Mouse (Mus musculus) stomach, embryonic 14.5 days (tissue): Measurements from ENCODE around the gene Ipo4. TPM values are rescaled to one million over a fixed set of nuclear protein-coding genes. Genes with fewer than 3 reads are reported as not detected.

Experiments used
- ATAC-seq: fragments of 200-750 bp; cut with Nextera tagmentation; 2 replicates; pipeline ENCODE4 v1.8.0; 2017; ENCODE audit warnings: low read depth, moderate TSS enrichment; ENCODE audit not compliant: insufficient number of reproducible peaks, insufficient read depth, low FRiP score
- H3K27ac ChIP-seq: fragments of 300-500 bp; sonication (generic); 2 replicates; pipeline ENCODE4 v1.5.1; 2014; ENCODE audit warnings: mild to moderate bottlenecking, low read length, moderate library complexity, mixed read lengths
- H3K27me3 ChIP-seq: fragments of 300-500 bp; sonication (generic); 2 replicates; pipeline ENCODE4 v1.6.1; 2014; ENCODE audit warnings: low read length, control low read depth, mixed read lengths; ENCODE audit not compliant: control insufficient read depth, insufficient read depth
- H3K36me3 ChIP-seq: fragments of 300-500 bp; sonication (generic); 2 replicates; pipeline ENCODE4 v1.6.1; 2014; ENCODE audit warnings: mild to moderate bottlenecking, control low read depth, low read length, moderate library complexity, mixed read lengths; ENCODE audit not compliant: control insufficient read depth, insufficient read depth
- H3K4me1 ChIP-seq: fragments of 300-500 bp; sonication (generic); 2 replicates; pipeline ENCODE4 v1.6.1; 2014; ENCODE audit warnings: low read length, control low read depth, mixed read lengths; ENCODE audit not compliant: control insufficient read depth, insufficient read depth
- H3K4me2 ChIP-seq: fragments of 300-500 bp; sonication (generic); replicated peaks from 2 replicates; pipeline ENCODE4 v1.6.1; 2014; ENCODE audit warnings: low read depth, low read length, control low read depth
- H3K4me3 ChIP-seq: fragments of 300-500 bp; sonication (generic); 2 replicates; pipeline ENCODE4 v1.5.1; 2014; ENCODE audit warnings: low read depth, low read length, control low read depth
- H3K9ac ChIP-seq: fragments of 300-500 bp; sonication (generic); replicated peaks from 2 replicates; pipeline ENCODE4 v1.6.1; 2014; ENCODE audit warnings: low read depth, mild to moderate bottlenecking, control low read depth, low read length, moderate library complexity, mixed read lengths
- H3K9me3 ChIP-seq: fragments of 300-500 bp; sonication (generic); 2 replicates; pipeline ENCODE4 v1.6.1; 2016; ENCODE audit warnings: low read depth, low read length, control low read depth; ENCODE audit not compliant: control insufficient read depth
- WGBS: fragments of 180-500 bp; shearing (Covaris S2); extraction: QIAGEN DNeasy Blood & Tissue Kit; methylation state at CpG from one replicate; pipeline ENCODE4 v1.1.7; 2014; 5-methylcytosine and 5-hydroxymethylcytosine counted together
- polyA plus RNA-seq: library from polyadenylated mRNA; unstranded; fragments of >200 nt; fragmentation: Nextera tagmentation; extraction: Ambion mirVana; gene quantifications from 2 replicates; pipeline ENCODE4 v1.2.1, GENCODE M21; 2014

The Ipo4 gene
- polyA plus RNA-seq, 1 experiment from 2014 or later: 93.6 TPM

- Histone ChIP-seq H3K4me3 (peak overlapping the region; percentile 86), H3K9ac (peak overlapping the region; percentile 52), H3K27ac (peak overlapping the region; percentile 64; the same call in 1 of the 2 replicates), H3K36me3 (peaks cover 8% of the 10 kb centered on the region; the same call in 1 of the 2 replicates), H3K4me1 (peaks cover 18% of the 10 kb centered on the region), H3K27me3 (no peaks in the 10 kb centered on the region), H3K4me2 (peak overlapping the region; percentile 96), H3K9me3 (no peaks in the 10 kb centered on the region)
- ATAC-seq: no peak
- 78% methylated on average over 11 of the region's 11 CpGs for WGBS
These were observed 45.8 kb downstream of the Ipo4 start for GRCm38 (mm10) chr14:55589771-55590448.

- no peak overlapping the region for H3K9ac ChIP-seq
- no peak overlapping the region for H3K4me2 ChIP-seq
- WGBS: 93% methylated on average over 5 of the region's 5 CpGs
- no peaks in the 10 kb centered on the region for H3K27me3 ChIP-seq
- peaks cover 5% of the 10 kb centered on the region; the same call in 1 of the 2 replicates for H3K36me3 ChIP-seq
- H3K4me1 ChIP-seq: peaks cover 18% of the 10 kb centered on the region
- no peak overlapping the region for H3K27ac ChIP-seq
- no peak overlapping the region for H3K4me3 ChIP-seq
- no peaks in the 10 kb centered on the region for H3K9me3 ChIP-seq
- no peak for ATAC-seq
These were observed 46.5 kb downstream of the Ipo4 start for GRCm38 (mm10) chr14:55589271-55589670.

- 84% methylated on average over 2 of the region's 2 CpGs for WGBS
- Histone ChIP-seq H3K4me3 (no peak overlapping the region), H3K4me1 (0 out of 2 replicates have a peak, but pooled peaks cover 5% of the 10 kb centered on the region), H3K4me2 (no peak overlapping the region), H3K27me3 (no peaks in the 10 kb centered on the region), H3K9me3 (no peaks in the 10 kb centered on the region), H3K9ac (no peak overlapping the region), H3K36me3 (no peaks in the 10 kb centered on the region), H3K27ac (no peak overlapping the region)
- ATAC-seq: no peak
These were observed 49.6 kb downstream of the Ipo4 start for GRCm38 (mm10) chr14:55586149-55586548.

- ATAC-seq: no peak
- WGBS: 48% methylated on average over 6 of the region's 6 CpGs
- Histone ChIP-seq H3K4me1 (0 out of 2 replicates have a peak, but pooled peaks cover 5% of the 10 kb centered on the region), H3K9me3 (no peaks in the 10 kb centered on the region), H3K4me3 (peak overlapping the region; percentile 44), H3K9ac (no peak overlapping the region), H3K27me3 (no peaks in the 10 kb centered on the region), H3K4me2 (peak overlapping the region; percentile 62), H3K36me3 (peaks cover 6% of the 10 kb centered on the region; the same call in 1 of the 2 replicates), H3K27ac (0 out of 2 replicates have a peak overlapping the region, but pooled peaks have one; percentile 2)
These were observed 50.2 kb downstream of the Ipo4 start for GRCm38 (mm10) chr14:55585566-55585960.

GRCm38 (mm10) chr14:55584702-55585565, 50.8 kb downstream of the Ipo4 start, which contains the start of gene Emc9:
Gene Emc9, minus strand, starts transcription at chr14:55585302.
- Histone ChIP-seq H3K9ac (peak within 1 kb of the TSS; percentile 15; the same call in 1 of the 2 replicates), H3K4me2 (peak within 1 kb of the TSS; percentile 62), H3K27me3 (no peaks in the 10 kb centered on the region), H3K27ac (peak within 1 kb of the TSS; percentile 48; the same call in 1 of the 2 replicates), H3K9me3 (no peaks in the 10 kb centered on the region), H3K4me1 (0 out of 2 replicates have a peak, but pooled peaks cover 1% of the 10 kb centered on the region), H3K4me3 (peak within 1 kb of the TSS; percentile 44), H3K36me3 (peaks cover 6% of the 10 kb centered on the region; the same call in 1 of the 2 replicates)
- peak; percentile 86 for ATAC-seq
- 3% methylated on average over 43 of the region's 43 CpGs for WGBS

GRCm38 (mm10) chr14:55584303-55584701, 51.5 kb downstream of the Ipo4 start:
- peaks cover 6% of the 10 kb centered on the region; the same call in 1 of the 2 replicates for H3K36me3 ChIP-seq
- WGBS: 39% methylated on average over 5 of the region's 5 CpGs
- H3K4me3 ChIP-seq: peak overlapping the region; percentile 44; the same call in 1 of the 2 replicates
- H3K9me3 ChIP-seq: no peaks in the 10 kb centered on the region
- H3K4me1 ChIP-seq: no peaks in the 10 kb centered on the region
- 0 out of 2 replicates have a peak overlapping the region, but pooled peaks have one; percentile 15 for H3K9ac ChIP-seq
- H3K27ac ChIP-seq: no peak overlapping the region
- H3K4me2 ChIP-seq: peak overlapping the region; percentile 62
- ATAC-seq: no peak
- no peaks in the 10 kb centered on the region for H3K27me3 ChIP-seq

GRCm38 (mm10) chr14:55581981-55582681, 53.6 kb downstream of the Ipo4 start:
- H3K27me3 ChIP-seq: no peaks in the 10 kb centered on the region
- 66% methylated on average over 9 of the region's 9 CpGs for WGBS
- H3K36me3 ChIP-seq: peaks cover 6% of the 10 kb centered on the region; the same call in 1 of the 2 replicates
- no peak overlapping the region for H3K4me2 ChIP-seq
- peaks cover 4% of the 10 kb centered on the region; the same call in 1 of the 2 replicates for H3K4me1 ChIP-seq
- H3K4me3 ChIP-seq: no peak overlapping the region
- no peak for ATAC-seq
- H3K9me3 ChIP-seq: no peaks in the 10 kb centered on the region
- H3K27ac ChIP-seq: no peak overlapping the region
- no peak overlapping the region for H3K9ac ChIP-seq

GRCm38 (mm10) chr14:55580731-55581130, 55.0 kb downstream of the Ipo4 start:
- no peaks in the 10 kb centered on the region for H3K9me3 ChIP-seq
- H3K4me3 ChIP-seq: no peak overlapping the region
- H3K36me3 ChIP-seq: peaks cover 6% of the 10 kb centered on the region; the same call in 1 of the 2 replicates
- no peak overlapping the region for H3K4me2 ChIP-seq
- H3K27ac ChIP-seq: no peak overlapping the region
- no peak for ATAC-seq
- peaks cover 4% of the 10 kb centered on the region; the same call in 1 of the 2 replicates for H3K4me1 ChIP-seq
- H3K27me3 ChIP-seq: no peaks in the 10 kb centered on the region
- WGBS: 93% methylated on average over 16 of the region's 16 CpGs
- H3K9ac ChIP-seq: no peak overlapping the region
